Mouse (Mus musculus) cerebellum, adult 2 months (tissue): Measurements from ENCODE around the gene Gm28539.
"Not testable (repeated sequence)": the region's sequence is repeated elsewhere in the genome, so short reads cannot be mapped to it uniquely, and the experiment has no call there.

ENCODE experiments used
- CTCF ChIP-seq: fragments of 200-500 bp; IDR thresholded peaks from 2 replicates; pipeline ENCODE4 v1.5.1; 2011; ENCODE audit warnings: low read depth, mild to moderate bottlenecking, control low read depth, low read length, moderate library complexity, borderline replicate concordance; ENCODE audit not compliant: insufficient read depth
- POLR2A ChIP-seq: fragments of 200-500 bp; IDR thresholded peaks from 2 replicates; pipeline ENCODE4 v1.6.1; 2011; ENCODE audit warnings: low read length, control low read depth, borderline replicate concordance; ENCODE audit not compliant: insufficient read depth

GRCm38 (mm10) chr16:18849521-18850190, 13.3 kb downstream of the Gm28539 start:
- TF ChIP-seq CTCF, POLR2A: not testable (repeated sequence)
